Mouse (Mus musculus): ENCODE measurements around the gene Clcn1. TPM values are rescaled to one million over a fixed set of nuclear protein-coding genes. Genes with fewer than 3 reads are reported as not detected.

Gene Clcn1
- polyA plus RNA-seq (2015; fragmentation: Nextera tagmentation; extraction: Ambion mirVana) = 0.14 TPM in 1 of 2 replicates, not detected in the other

DNA sequence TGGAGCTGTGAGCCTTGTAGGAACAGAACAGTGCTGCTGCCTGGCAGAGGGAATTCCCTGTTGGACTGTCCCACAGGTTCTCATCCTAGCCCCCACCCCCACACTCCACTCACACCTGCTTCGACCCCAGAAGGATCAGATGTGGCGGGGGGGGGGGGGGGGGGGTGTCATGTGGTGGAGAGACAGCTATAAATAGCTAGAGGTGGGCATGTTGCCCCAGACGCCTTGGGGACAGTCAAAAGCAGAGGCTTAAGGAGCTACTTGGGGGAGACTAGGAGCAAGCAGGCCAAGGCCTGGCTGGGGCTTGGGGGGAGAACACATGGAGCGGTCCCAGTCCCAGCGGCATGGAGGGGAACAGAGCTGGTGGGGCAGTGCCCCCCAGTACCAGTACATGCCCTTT lies at the start of gene Clcn1:
TSS of gene Clcn1 (plus strand) at position 238 of the 400 bp plus-strand sequence.

DNA sequence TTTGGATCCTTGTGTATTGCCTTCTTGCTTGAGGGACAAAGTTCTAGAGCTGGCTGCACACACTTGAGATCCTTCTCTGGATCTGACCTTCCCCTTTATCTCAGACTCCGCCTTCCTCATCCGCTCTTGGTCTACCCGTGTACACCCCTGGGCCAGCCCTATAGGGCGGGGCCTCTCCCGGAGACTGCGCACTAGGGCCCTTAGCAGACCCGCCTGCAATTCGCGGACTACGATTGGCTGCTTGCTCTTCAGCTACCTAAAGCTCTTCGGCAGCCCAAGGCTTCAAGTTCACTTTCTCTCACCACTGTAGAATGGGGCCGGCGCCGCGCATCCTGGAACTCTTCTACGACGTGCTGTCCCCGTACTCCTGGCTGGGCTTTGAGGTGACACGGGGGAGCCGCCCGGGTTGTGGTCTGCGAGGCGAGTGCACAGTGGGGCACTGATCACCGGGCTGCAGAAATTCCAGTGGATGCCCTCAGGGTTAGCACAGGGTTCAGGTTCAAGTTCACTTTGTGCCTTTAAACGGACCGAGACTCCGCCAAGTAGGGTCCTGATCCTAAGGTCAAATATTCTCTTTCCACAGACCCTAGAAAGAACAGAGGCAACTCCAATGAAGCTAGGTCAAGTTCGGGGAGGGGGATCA lies 40.7 kb upstream of the Clcn1 start, which contains the start of gene Gstk1:
TSS of gene Gstk1 (plus strand) at position 225 of the 643 bp plus-strand sequence.

DNA sequence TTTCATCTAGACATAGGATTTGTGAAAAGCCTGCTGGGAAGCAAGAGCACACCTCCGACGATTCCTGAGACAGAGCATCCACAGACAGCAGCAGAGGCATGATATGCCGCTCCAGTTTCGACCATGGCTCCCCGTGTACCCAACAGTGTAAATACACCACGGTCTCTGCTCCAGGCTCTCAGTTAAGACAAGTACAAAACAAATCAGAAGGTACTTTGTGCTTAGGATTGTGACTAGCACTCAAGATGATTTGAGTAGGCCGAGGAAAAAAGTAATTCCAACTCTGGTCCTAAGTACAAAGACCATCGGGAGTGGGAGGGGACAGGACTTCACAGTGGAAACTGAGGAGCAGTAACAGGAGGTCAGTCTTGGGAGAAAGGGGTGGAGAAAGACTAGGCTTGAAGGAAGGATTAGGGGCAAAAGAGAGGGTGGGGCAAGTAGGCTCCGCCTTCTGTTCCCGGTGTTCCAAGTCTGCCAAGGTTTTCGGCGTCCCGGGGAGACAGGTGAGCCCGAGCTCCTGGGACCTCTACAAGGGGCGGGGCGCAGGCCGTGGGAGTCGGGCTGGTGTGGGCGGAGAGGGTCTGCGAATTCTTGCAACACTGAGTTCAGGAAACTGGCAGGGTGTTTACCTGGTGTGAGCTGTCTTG lies 24.8 kb upstream of the Clcn1 start, which contains the start of gene Tmem139:
TSS of gene Tmem139 (plus strand) at position 447 of the 647 bp plus-strand sequence.

DNA sequence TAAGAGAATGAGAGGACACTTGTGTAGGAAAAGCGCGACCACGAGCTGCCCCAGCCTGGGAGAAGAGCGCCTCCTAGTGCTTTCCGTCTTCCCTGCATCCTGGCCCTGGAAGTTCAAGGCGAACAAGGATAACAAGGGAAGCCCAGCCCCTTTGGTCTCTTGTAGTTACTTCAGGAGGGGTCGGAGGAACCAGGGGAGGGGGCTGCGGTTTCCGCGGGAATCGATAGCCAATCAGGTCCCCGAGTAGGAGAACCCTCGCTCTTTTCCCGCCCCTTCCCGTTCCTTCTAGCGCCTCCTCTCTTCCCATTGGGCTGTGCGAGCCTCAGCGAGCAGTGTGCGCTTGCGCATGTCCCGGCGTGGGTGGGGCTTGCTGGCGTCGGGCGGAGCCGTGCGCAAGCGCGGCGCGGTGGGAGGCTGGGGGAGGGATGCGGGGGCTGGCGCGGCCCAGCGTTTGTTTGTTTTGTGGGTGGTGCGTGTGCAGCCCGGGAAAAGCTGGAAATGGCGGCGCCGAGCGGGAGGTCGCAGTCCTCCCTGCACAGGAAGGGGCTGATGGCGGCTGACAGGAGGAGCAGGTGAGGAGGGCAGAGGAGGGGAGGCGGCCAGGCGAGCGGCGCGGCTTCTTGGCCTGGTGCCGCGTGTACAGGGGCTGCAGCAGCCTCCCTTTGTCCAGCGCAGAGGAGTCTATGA lies 21.7 kb upstream of the Clcn1 start, which contains the start of gene Casp2:
TSS of gene Casp2 (plus strand) at position 360 of the 687 bp plus-strand sequence.

DNA sequence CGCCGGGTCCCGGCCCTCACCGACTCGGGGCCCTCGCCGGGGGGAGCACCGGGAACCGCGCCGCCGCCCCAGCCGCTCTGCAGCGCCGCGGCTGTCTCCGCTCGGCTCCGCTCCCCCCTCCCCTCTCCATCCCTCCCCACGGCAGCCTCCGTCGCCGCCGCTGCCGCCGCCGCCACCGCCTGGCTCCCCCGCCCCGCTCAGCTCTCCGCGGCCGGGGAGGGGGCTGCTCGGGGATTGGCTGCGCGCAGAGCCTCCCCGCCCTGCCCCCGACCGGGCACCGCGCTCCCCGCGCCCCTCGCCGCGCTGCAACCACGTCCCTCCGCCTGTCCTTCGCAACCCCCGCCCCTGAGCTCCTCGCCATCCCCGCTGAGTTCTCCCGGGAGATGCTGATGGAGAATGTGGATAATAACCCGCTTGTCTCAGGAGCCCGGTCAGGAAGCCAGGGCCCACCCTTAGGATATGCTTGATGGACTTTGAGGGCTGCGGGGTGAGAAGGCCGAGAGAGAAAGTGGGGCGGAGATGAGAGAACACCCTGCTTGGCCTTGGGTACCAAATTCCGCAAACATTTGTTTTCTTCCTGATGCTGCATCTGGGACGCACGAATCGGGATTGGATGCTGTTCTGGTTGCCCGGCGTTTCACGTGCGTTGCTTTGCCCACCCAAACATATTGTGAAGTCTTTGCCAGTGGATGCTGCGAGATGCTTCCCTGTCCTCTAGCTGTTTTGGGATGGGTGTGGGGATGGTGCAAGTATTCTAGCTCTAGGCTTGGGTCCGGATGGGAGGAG lies 38.2 kb downstream of the Clcn1 start, which contains the start of gene Fam131b:
TSS of gene Fam131b (minus strand) at position 162 of the 786 bp plus-strand sequence.

DNA sequence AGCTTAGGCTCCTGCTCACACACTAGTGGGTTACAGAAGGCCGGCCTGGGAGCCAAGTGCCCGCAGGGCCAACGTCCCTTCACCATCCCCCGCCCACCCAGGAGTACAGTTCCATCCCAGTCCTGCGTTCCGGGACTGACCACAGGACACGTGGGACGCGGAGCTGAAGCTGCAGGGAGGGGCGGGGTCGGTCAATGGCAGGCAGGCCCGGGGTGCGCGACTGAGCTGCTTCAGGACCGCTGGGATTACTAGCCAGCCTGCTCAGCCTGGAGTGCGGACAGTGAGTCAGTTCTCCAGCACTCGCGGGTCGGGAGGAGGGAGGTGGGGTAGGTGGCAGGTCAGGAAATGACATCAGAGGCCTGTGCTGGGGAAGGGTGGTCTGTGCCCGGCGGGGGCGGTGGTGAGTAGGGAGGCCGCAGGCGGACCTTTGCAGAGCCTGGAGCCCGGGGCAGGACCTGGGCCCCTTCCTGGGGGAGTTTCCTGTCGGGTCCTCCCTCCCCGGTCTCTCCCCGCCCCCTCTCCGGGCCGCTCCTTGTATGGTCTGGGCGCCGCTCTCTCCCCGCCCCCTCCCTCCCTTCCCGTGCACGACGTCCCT lies 63.0 kb downstream of the Clcn1 start, which contains the start of gene Zyx:
TSS of gene Zyx (plus strand) at position 205 of the 595 bp plus-strand sequence.

Other genes with a start within 250 kb of the Clcn1 start
- not detected in 2 replicates for gene Sva, start 248.3 kb upstream of the Clcn1 start, polyA plus RNA-seq (2015; fragmentation: Nextera tagmentation; extraction: Ambion mirVana)
- not detected in 2 replicates for gene Tas2r139, start 145.7 kb upstream of the Clcn1 start, polyA plus RNA-seq (2015; fragmentation: Nextera tagmentation; extraction: Ambion mirVana)
- not detected in 2 replicates for gene Tas2r144, start 71.4 kb upstream of the Clcn1 start, polyA plus RNA-seq (2015; fragmentation: Nextera tagmentation; extraction: Ambion mirVana)
- 69.9 and 129 TPM in 2 replicates for gene Gstk1, start 40.8 kb upstream of the Clcn1 start, polyA plus RNA-seq (2015; fragmentation: Nextera tagmentation; extraction: Ambion mirVana)
- gene Tmem139, start 24.7 kb upstream of the Clcn1 start, polyA plus RNA-seq (2015; fragmentation: Nextera tagmentation; extraction: Ambion mirVana) = 0.30 and 0.54 TPM in 2 replicates
- gene Casp2, start 21.7 kb upstream of the Clcn1 start, polyA plus RNA-seq (2015; fragmentation: Nextera tagmentation; extraction: Ambion mirVana) = 12.3 and 19.0 TPM in 2 replicates
- gene Fam131b, start 38.0 kb downstream of the Clcn1 start, polyA plus RNA-seq (2015; fragmentation: Nextera tagmentation; extraction: Ambion mirVana) = 0.35 and 0.96 TPM in 2 replicates
- 103 and 107 TPM in 2 replicates for gene Zyx, start 62.9 kb downstream of the Clcn1 start, polyA plus RNA-seq (2015; fragmentation: Nextera tagmentation; extraction: Ambion mirVana)
- gene Epha1, start 86.6 kb downstream of the Clcn1 start, polyA plus RNA-seq (2015; fragmentation: Nextera tagmentation; extraction: Ambion mirVana) = 1.5 TPM in 2 replicates
- not detected in 2 replicates for gene Tas2r143, start 113.6 kb downstream of the Clcn1 start, polyA plus RNA-seq (2015; fragmentation: Nextera tagmentation; extraction: Ambion mirVana)
- not detected in 2 replicates for gene Tas2r135, start 118.7 kb downstream of the Clcn1 start, polyA plus RNA-seq (2015; fragmentation: Nextera tagmentation; extraction: Ambion mirVana)
- gene Tas2r126, start 147.8 kb downstream of the Clcn1 start, polyA plus RNA-seq (2015; fragmentation: Nextera tagmentation; extraction: Ambion mirVana) = 0.15 TPM in 1 of 2 replicates, not detected in the other
- gene Olfr458, start 178.5 kb downstream of the Clcn1 start, polyA plus RNA-seq (2015; fragmentation: Nextera tagmentation; extraction: Ambion mirVana) = not detected in 2 replicates
- gene Olfr457, start 189.7 kb downstream of the Clcn1 start, polyA plus RNA-seq (2015; fragmentation: Nextera tagmentation; extraction: Ambion mirVana) = not detected in 2 replicates
- 0.39 and 0.59 TPM in 2 replicates for gene Olfr456, start 200.5 kb downstream of the Clcn1 start, polyA plus RNA-seq (2015; fragmentation: Nextera tagmentation; extraction: Ambion mirVana)